Mouse (Mus musculus) stomach, embryonic 14.5 days (tissue): ENCODE measurements at regions not wholly inside any gene's neighbourhood (a gene's known extent, or its start where the extent isn't known, plus 50 kb on each side); places are given as distances from the start of the nearest gene placed in this dataset.

Experiments
- ATAC-seq: fragments of 200-750 bp; cut with Nextera tagmentation; 2 replicates; pipeline ENCODE4 v1.8.0; 2017; ENCODE audit warnings: low read depth, moderate TSS enrichment; ENCODE audit not compliant: insufficient number of reproducible peaks, insufficient read depth, low FRiP score
- H3K27ac ChIP-seq: fragments of 300-500 bp; sonication (generic); 2 replicates; pipeline ENCODE4 v1.5.1; 2014; ENCODE audit warnings: mild to moderate bottlenecking, low read length, moderate library complexity, mixed read lengths
- H3K27me3 ChIP-seq: fragments of 300-500 bp; sonication (generic); 2 replicates; pipeline ENCODE4 v1.6.1; 2014; ENCODE audit warnings: low read length, control low read depth, mixed read lengths; ENCODE audit not compliant: control insufficient read depth, insufficient read depth
- H3K36me3 ChIP-seq: fragments of 300-500 bp; sonication (generic); 2 replicates; pipeline ENCODE4 v1.6.1; 2014; ENCODE audit warnings: mild to moderate bottlenecking, control low read depth, low read length, moderate library complexity, mixed read lengths; ENCODE audit not compliant: control insufficient read depth, insufficient read depth
- H3K4me1 ChIP-seq: fragments of 300-500 bp; sonication (generic); 2 replicates; pipeline ENCODE4 v1.6.1; 2014; ENCODE audit warnings: low read length, control low read depth, mixed read lengths; ENCODE audit not compliant: control insufficient read depth, insufficient read depth
- H3K4me2 ChIP-seq: fragments of 300-500 bp; sonication (generic); replicated peaks from 2 replicates; pipeline ENCODE4 v1.6.1; 2014; ENCODE audit warnings: low read depth, low read length, control low read depth
- H3K4me3 ChIP-seq: fragments of 300-500 bp; sonication (generic); 2 replicates; pipeline ENCODE4 v1.5.1; 2014; ENCODE audit warnings: low read depth, low read length, control low read depth
- H3K9ac ChIP-seq: fragments of 300-500 bp; sonication (generic); replicated peaks from 2 replicates; pipeline ENCODE4 v1.6.1; 2014; ENCODE audit warnings: low read depth, mild to moderate bottlenecking, control low read depth, low read length, moderate library complexity, mixed read lengths
- H3K9me3 ChIP-seq: fragments of 300-500 bp; sonication (generic); 2 replicates; pipeline ENCODE4 v1.6.1; 2016; ENCODE audit warnings: low read depth, low read length, control low read depth; ENCODE audit not compliant: control insufficient read depth
- WGBS: fragments of 180-500 bp; shearing (Covaris S2); extraction: QIAGEN DNeasy Blood & Tissue Kit; methylation state at CpG from one replicate; pipeline ENCODE4 v1.1.7; 2014; 5-methylcytosine and 5-hydroxymethylcytosine counted together

- Histone ChIP-seq H3K27me3 (no peaks in the 10 kb centered on the region), H3K27ac (no peak overlapping the region), H3K36me3 (no peaks in the 10 kb centered on the region), H3K4me1 (no peaks in the 10 kb centered on the region), H3K4me3 (no peak overlapping the region), H3K9ac (no peak overlapping the region), H3K9me3 (no peaks in the 10 kb centered on the region), H3K4me2 (no peak overlapping the region)
- WGBS, result 54% methylated on average over 1 of the region's 1 CpGs
- ATAC-seq, result no peak
Measured at GRCm38 (mm10) chr15:57187840-57188457, 289.5 kb downstream of the Slc22a22 start.

DNA sequence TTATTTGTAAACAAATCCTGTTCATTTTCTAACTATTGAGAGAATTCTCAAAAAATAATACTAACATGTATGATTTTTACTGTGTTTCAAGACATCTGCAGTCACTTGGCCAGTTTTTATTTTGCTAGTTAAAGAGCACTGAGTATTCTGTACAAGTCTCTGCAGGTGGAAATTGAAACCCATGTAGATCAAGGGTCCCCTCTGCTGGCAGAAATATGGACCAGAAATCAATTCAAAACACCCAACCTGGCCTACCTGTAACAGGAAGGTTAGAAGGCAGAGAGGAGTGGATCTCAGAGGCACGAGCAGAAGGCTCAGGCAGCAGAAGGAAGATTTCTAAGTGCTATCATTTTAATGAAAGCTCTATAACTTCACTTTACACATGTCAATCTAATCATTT is 298.3 kb downstream of the Slc22a22 start:
- ATAC-seq, result no peak
- H3K27ac ChIP-seq, result no peak overlapping the region
- no peaks in the 10 kb centered on the region for H3K9me3 ChIP-seq
- no peaks in the 10 kb centered on the region for H3K36me3 ChIP-seq
- no peaks in the 10 kb centered on the region for H3K27me3 ChIP-seq
- no peak overlapping the region for H3K4me3 ChIP-seq
- 36% methylated on average over 1 of the region's 1 CpGs for WGBS
- H3K9ac ChIP-seq, result no peak overlapping the region
- H3K4me2 ChIP-seq, result no peak overlapping the region
- no peaks in the 10 kb centered on the region for H3K4me1 ChIP-seq

DNA sequence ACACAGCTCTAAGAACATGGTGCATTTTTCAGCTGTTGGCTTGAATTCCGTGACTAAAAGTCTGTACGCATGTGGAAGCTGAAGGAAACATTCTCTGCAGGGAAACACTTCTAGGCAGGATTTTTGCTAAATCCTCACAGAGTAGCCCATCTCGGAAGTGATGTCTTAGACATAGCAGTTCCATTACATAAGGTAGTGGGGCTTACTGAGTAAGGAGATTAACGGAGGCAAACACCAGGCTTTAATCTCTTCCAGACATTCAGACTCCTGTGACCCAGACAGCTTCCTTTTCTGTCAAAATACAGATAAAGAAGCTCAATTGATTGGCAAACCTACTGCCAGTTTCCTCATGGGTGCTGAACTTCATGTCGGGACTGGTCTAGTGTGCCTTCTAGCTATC is 304.7 kb downstream of the Slc22a22 start:
- H3K36me3 ChIP-seq, result no peaks in the 10 kb centered on the region

GRCm38 (mm10) chr15:57162401-57163343 is 314.8 kb downstream of the Slc22a22 start:
- ATAC-seq, result no peak
- no peaks in the 10 kb centered on the region for H3K36me3 ChIP-seq
- no peak overlapping the region for H3K4me2 ChIP-seq
- no peaks in the 10 kb centered on the region for H3K27me3 ChIP-seq
- no peak overlapping the region for H3K4me3 ChIP-seq
- H3K9me3 ChIP-seq, result no peaks in the 10 kb centered on the region
- 61% methylated on average over 12 of the region's 12 CpGs for WGBS
- H3K4me1 ChIP-seq, result no peaks in the 10 kb centered on the region
- no peak overlapping the region for H3K9ac ChIP-seq
- H3K27ac ChIP-seq, result no peak overlapping the region

More for the DNA sequence above, 304.7 kb downstream of the Slc22a22 start:
- Histone ChIP-seq H3K9ac (no peak overlapping the region), H3K4me3 (no peak overlapping the region), H3K4me2 (no peak overlapping the region), H3K9me3 (no peaks in the 10 kb centered on the region), H3K4me1 (no peaks in the 10 kb centered on the region), H3K27me3 (no peaks in the 10 kb centered on the region), H3K27ac (no peak overlapping the region)
- no peak for ATAC-seq
- 28% methylated on average over 5 of the region's 5 CpGs for WGBS

DNA sequence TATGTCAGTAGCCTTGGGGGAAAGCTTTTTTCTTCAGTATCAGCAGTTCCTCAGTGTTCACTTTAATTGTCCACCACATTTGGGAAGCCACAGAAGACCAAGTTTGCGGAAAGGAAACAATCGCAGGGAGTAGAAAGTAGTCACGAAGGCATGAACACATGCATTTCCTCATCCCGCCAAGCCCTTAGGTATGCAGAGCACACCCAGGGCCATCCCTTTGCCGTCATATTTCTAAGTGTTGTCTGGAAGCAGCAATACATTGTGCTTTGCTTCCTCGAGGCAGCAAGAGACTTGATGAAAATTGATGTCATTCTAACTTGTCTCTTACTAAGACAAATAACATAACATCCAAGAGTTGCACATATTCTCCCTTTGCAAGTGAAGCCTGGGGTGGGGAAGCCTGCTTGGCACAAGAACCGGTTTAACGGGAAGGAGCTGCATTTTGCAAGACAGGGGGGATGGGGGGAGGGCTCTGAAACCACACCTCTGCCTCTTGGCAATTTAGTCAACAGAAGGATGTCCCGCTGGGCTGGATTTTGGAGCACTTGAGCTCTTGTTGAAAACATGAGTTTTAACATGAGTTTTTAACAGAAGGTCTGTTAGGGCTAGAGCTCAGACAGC is 337.2 kb downstream of the Slc22a22 start:
- Histone ChIP-seq H3K27ac (no peak overlapping the region), H3K27me3 (no peaks in the 10 kb centered on the region), H3K36me3 (no peaks in the 10 kb centered on the region), H3K4me3 (no peak overlapping the region), H3K9ac (no peak overlapping the region), H3K4me2 (no peak overlapping the region), H3K4me1 (0 out of 2 replicates have a peak, but pooled peaks cover 4% of the 10 kb centered on the region), H3K9me3 (no peaks in the 10 kb centered on the region)
- ATAC-seq, result peak; percentile 28; the same call in 1 of the 2 replicates
- WGBS, result 18% methylated on average over 9 of the region's 9 CpGs

DNA sequence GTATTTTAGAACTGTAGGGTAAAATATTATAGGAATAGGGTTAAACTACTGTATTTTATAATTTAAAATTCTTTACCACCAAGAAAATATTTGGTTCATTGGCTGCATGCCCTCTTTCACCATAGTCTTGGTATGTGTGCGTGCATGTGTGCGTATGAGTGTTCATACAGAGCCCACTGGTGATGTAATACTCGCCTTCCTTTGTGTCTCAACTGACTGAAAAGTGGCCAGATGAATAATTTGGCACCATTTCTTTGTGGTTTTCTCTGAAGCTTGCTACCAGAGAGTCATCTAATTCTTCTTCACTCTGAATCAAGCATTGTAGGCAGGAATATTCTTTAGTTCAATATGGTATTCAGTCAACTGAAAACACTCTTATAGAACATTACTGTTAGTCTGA is 372.7 kb downstream of the Slc22a22 start:
- no peaks in the 10 kb centered on the region for H3K36me3 ChIP-seq
- no peaks in the 10 kb centered on the region for H3K4me1 ChIP-seq
- H3K9ac ChIP-seq, result no peak overlapping the region
- no peaks in the 10 kb centered on the region for H3K9me3 ChIP-seq
- WGBS, result 77% methylated on average over 3 of the region's 3 CpGs
- no peak overlapping the region for H3K4me2 ChIP-seq
- no peak for ATAC-seq
- H3K4me3 ChIP-seq, result no peak overlapping the region
- no peak overlapping the region for H3K27ac ChIP-seq
- no peaks in the 10 kb centered on the region for H3K27me3 ChIP-seq

GRCm38 (mm10) chr15:57097309-57097708 is 380.1 kb downstream of the Slc22a22 start:
- 45% methylated on average over 2 of the region's 2 CpGs for WGBS
- no peak overlapping the region for H3K4me2 ChIP-seq
- no peaks in the 10 kb centered on the region for H3K4me1 ChIP-seq
- H3K9me3 ChIP-seq, result no peaks in the 10 kb centered on the region
- H3K9ac ChIP-seq, result no peak overlapping the region
- ATAC-seq, result peak; percentile 56; the same call in 1 of the 2 replicates
- no peak overlapping the region for H3K27ac ChIP-seq
- H3K27me3 ChIP-seq, result no peaks in the 10 kb centered on the region
- H3K4me3 ChIP-seq, result no peak overlapping the region
- H3K36me3 ChIP-seq, result no peaks in the 10 kb centered on the region

GRCm38 (mm10) chr15:57079806-57080205 is 397.6 kb downstream of the Slc22a22 start:
- Histone ChIP-seq H3K9ac (no peak overlapping the region), H3K9me3 (no peaks in the 10 kb centered on the region), H3K4me2 (no peak overlapping the region), H3K27me3 (no peaks in the 10 kb centered on the region), H3K36me3 (no peaks in the 10 kb centered on the region), H3K4me1 (no peaks in the 10 kb centered on the region), H3K4me3 (no peak overlapping the region), H3K27ac (no peak overlapping the region)
- ATAC-seq, result no peak
